Mouse (Mus musculus) kidney, adult 2 months (tissue): ENCODE measurements around the gene Mum1.

Source experiments
- CTCF ChIP-seq: fragments of 200-500 bp; conservative IDR thresholded peaks from 2 replicates; pipeline ENCODE4 v1.5.1; 2011; ENCODE audit warnings: low read depth, mild to moderate bottlenecking, control low read depth, low read length, moderate library complexity, mixed read lengths; ENCODE audit not compliant: insufficient read depth, insufficient read length
- POLR2A ChIP-seq: fragments of 200-500 bp; IDR thresholded peaks from one replicate; pipeline ENCODE4 v1.6.1; 2011; ENCODE audit warnings: low read depth, low read length, control low read depth

- TF ChIP-seq CTCF (no peak), POLR2A (no peak)
Observed at GRCm38 (mm10) chr10:80239791-80240190, 13.6 kb downstream of the Mum1 start.
